Mouse (Mus musculus) midbrain, embryonic 14.5 days (tissue): ENCODE measurements around the gene Stoml1. TPM values are rescaled to one million over a fixed set of nuclear protein-coding genes. Genes with fewer than 3 reads are reported as not detected.
A peak's percentile ranks its signal among the peaks of the same experiment; 100 is the strongest.

Source experiments
- ATAC-seq: fragments of 200-750 bp; cut with Nextera tagmentation; 2 replicates; pipeline ENCODE4 v1.8.0; 2017; ENCODE audit warnings: moderate number of reproducible peaks, moderate library complexity; ENCODE audit not compliant: low FRiP score, low TSS enrichment
- DNase-seq: peaks from one replicate; pipeline ENCODE4 v3.0.0-alpha.2; 2015
- H3K27ac ChIP-seq: fragments of 300-500 bp; sonication (generic); replicated peaks from 2 replicates; pipeline ENCODE4 v1.5.1; 2014; ENCODE audit warnings: mild to moderate bottlenecking, low read depth, low read length, moderate library complexity
- H3K27me3 ChIP-seq: fragments of 300-500 bp; sonication (generic); 2 replicates; pipeline ENCODE4 v1.6.1; 2014; ENCODE audit warnings: low read length, control low read depth, mixed read lengths; ENCODE audit not compliant: control insufficient read depth, insufficient read depth
- H3K36me3 ChIP-seq: fragments of 300-500 bp; sonication (generic); 2 replicates; pipeline ENCODE4 v1.6.1; 2014; ENCODE audit warnings: low read length, control low read depth; ENCODE audit not compliant: control insufficient read depth, insufficient read depth
- H3K4me1 ChIP-seq: fragments of 300-500 bp; sonication (generic); 2 replicates; pipeline ENCODE4 v1.6.1; 2014; ENCODE audit warnings: mild to moderate bottlenecking, antibody characterized with exemption, low read length, control low read depth; ENCODE audit not compliant: control insufficient read depth, insufficient read depth
- H3K4me2 ChIP-seq: fragments of 300-500 bp; sonication (generic); 2 replicates; pipeline ENCODE4 v1.6.1; 2014; ENCODE audit warnings: mild to moderate bottlenecking, low read length, moderate library complexity
- H3K4me3 ChIP-seq: fragments of 300-500 bp; sonication (generic); replicated peaks from 2 replicates; pipeline ENCODE4 v1.5.1; 2014; ENCODE audit warnings: low read depth, low read length
- H3K9ac ChIP-seq: fragments of 300-500 bp; sonication (generic); replicated peaks from 2 replicates; pipeline ENCODE4 v1.6.1; 2014; ENCODE audit warnings: mild to moderate bottlenecking, low read length, moderate library complexity
- H3K9me3 ChIP-seq: fragments of 300-500 bp; sonication (generic); 2 replicates; pipeline ENCODE4 v1.6.1; 2016; ENCODE audit warnings: low read length, control low read depth, mixed read lengths; ENCODE audit not compliant: control insufficient read depth
- WGBS: fragments of 180-500 bp; shearing (Covaris S2); extraction: QIAGEN DNeasy Blood & Tissue Kit; methylation state at CpG from one replicate; pipeline ENCODE4 v1.1.7; 2014; 5-methylcytosine and 5-hydroxymethylcytosine counted together
- polyA plus RNA-seq: library from polyadenylated mRNA; unstranded; fragments of >200 nt; fragmentation: Nextera tagmentation; extraction: Ambion mirVana; gene quantifications from 2 replicates; pipeline ENCODE4 v1.2.1, GENCODE M21; 2014

The Stoml1 gene
- polyA plus RNA-seq, 1 experiment from 2014 or later, result 96.4 TPM

DNA sequence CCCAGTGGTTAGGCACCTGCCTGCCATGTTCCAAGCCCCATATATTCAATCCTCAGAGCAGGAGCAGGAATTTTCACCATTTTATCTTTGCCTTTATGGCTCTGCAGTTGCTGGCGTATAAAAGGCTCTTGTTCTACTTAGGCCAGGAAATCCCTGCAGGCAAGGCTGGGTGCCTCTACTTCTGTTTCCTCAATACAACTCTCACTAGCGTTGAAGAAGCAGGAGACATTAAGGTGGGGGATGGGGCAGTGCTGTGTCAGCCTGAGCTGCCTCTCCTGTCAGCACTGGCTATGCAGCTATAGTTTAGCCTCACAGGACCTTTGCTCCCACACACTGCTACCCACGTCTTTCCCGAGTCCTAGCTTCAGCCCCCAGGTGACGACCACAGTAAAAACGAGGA, 21.2 kb upstream of the Stoml1 start:
- no peak for ATAC-seq
- no peak for DNase-seq

DNA sequence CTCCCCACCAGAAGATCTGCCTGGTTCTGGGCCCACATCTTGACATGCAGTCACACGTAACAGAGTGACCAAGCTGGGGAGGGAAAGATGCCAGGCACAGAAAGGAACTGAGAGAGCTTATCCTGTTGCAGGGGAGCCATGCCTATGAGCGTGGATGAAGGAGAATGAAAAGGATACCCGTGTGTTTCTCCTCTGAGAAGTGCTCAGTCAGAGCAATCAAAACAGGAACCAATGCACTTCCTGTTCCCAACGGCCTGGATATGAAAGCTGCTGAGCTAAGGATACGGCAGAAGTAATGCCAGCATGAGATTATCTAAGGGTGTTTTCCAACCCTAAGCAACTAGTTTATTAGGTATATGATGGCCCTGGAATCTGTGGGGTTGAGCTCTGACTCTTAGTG, 20.6 kb upstream of the Stoml1 start:
- H3K4me2 ChIP-seq, result no peak overlapping the region
- no peaks in the 10 kb centered on the region for H3K27me3 ChIP-seq
- H3K4me1 ChIP-seq, result no peaks in the 10 kb centered on the region
- H3K9me3 ChIP-seq, result no peaks in the 10 kb centered on the region
- H3K27ac ChIP-seq, result no peak overlapping the region
- no peak for ATAC-seq
- no peak overlapping the region for H3K4me3 ChIP-seq
- WGBS, result 83% methylated on average over 5 of the region's 5 CpGs
- H3K9ac ChIP-seq, result no peak overlapping the region
- DNase-seq, result no peak
- peaks cover 3% of the 10 kb centered on the region; the same call in 1 of the 2 replicates for H3K36me3 ChIP-seq

More for the DNA sequence above, 21.2 kb upstream of the Stoml1 start:
- H3K36me3 ChIP-seq, result peaks cover 3% of the 10 kb centered on the region; the same call in 1 of the 2 replicates
- H3K9me3 ChIP-seq, result no peaks in the 10 kb centered on the region
- H3K27ac ChIP-seq, result no peak overlapping the region
- H3K4me3 ChIP-seq, result no peak overlapping the region
- WGBS, result 83% methylated on average over 6 of the region's 6 CpGs
- no peaks in the 10 kb centered on the region for H3K27me3 ChIP-seq
- no peak overlapping the region for H3K9ac ChIP-seq
- no peak overlapping the region for H3K4me2 ChIP-seq
- H3K4me1 ChIP-seq, result no peaks in the 10 kb centered on the region

DNA sequence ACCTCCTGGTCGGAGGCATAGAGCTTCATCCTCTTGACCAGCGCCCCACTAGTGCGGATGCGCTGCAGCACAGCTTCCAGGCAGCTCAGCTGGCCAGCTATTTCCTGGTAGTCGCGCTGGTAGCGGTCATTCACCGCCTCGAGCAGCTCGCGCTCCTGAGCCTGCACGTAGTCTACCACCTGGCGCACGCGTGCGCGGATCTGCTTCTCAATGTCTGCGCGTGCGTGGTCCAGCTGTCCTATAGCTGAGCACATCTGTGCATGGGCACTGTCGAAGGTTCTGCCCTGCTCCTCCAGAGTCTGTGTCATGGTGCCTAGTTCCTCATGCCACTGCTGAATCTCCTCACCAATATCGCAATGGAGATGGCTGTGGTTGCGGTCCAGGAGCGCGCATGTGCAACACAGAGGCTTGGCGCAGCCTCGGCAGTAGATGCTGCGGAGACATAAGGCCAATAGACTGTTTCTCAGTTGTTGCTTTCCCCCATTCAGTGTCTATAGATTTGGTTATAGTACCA, 18.4 kb upstream of the Stoml1 start:
- no peak overlapping the region for H3K9ac ChIP-seq
- H3K27me3 ChIP-seq, result no peaks in the 10 kb centered on the region
- ATAC-seq, result no peak
- H3K9me3 ChIP-seq, result no peaks in the 10 kb centered on the region
- no peak overlapping the region for H3K4me2 ChIP-seq
- no peak for DNase-seq
- 98% methylated on average over 28 of the region's 28 CpGs for WGBS
- no peaks in the 10 kb centered on the region for H3K4me1 ChIP-seq
- H3K27ac ChIP-seq, result no peak overlapping the region
- peaks cover 3% of the 10 kb centered on the region; the same call in 1 of the 2 replicates for H3K36me3 ChIP-seq
- no peak overlapping the region for H3K4me3 ChIP-seq

DNA sequence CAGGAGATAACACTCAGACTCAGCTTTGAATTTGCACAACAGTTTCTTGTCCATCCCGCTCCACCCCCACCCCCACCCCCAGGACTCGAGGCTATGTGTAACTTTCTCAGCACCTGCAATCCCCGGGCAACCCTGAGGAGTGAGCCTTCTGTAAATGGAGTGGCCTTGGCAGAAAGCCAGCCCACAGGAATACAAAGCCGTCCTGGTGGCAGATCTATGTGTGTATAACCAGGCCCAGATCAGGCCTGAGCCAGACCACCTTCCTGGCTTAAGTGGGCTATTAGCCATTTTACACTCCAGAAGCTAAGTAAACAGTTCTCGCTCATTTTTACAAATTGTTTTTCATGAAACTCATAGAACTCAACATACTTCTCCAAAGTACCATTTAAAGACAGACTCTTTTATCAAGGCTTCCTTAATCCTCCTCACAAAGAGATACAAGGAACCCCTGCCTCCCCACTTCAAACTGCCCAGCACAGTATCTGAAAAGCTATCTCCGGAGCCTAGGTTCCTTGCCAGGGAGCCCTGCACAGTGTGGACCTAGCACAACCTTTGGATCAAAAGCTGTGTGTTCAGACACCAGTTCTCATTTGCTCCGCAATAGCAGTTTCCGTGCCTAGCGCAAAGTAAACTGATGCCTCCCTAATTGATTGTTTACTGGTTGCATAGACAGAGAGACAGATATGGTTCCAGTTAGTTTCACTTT, 11.0 kb upstream of the Stoml1 start:
- ATAC-seq (no peak; the same call in 1 of the 2 replicates), DNase-seq (peak; percentile 75)
- Histone ChIP-seq H3K4me2 (no peak overlapping the region), H3K27ac (0 out of 2 replicates have a peak overlapping the region, but pooled peaks have one; percentile 14), H3K4me1 (peaks cover 4% of the 10 kb centered on the region; the same call in 1 of the 2 replicates), H3K9me3 (no peaks in the 10 kb centered on the region), H3K36me3 (no peaks in the 10 kb centered on the region), H3K27me3 (no peaks in the 10 kb centered on the region), H3K4me3 (no peak overlapping the region), H3K9ac (no peak overlapping the region)
- 49% methylated on average over 9 of the region's 9 CpGs for whole genome bisulfite sequencing

DNA sequence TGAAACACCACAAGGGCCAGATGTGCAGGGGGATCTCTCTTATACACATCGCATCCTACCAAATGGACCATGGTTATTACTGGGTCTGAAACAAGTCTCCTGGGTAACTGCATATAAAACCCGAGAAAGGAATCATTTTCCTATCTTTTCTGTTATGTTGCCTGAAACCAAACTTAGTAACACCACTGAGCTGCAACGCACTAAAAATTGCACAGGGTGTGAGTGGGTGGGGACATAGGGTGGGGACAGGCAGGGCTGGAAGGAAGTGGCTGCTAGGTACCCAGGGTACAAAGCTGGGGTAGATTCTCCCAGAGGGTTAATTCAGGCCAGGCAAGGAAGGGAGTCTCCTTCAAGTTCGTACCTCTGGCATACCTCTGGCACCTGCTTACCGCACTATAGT, 10.3 kb upstream of the Stoml1 start:
- Histone ChIP-seq H3K4me3 (no peak overlapping the region), H3K27me3 (no peaks in the 10 kb centered on the region), H3K9ac (no peak overlapping the region), H3K9me3 (no peaks in the 10 kb centered on the region), H3K36me3 (no peaks in the 10 kb centered on the region), H3K4me1 (peaks cover 8% of the 10 kb centered on the region; the same call in 1 of the 2 replicates), H3K27ac (no peak overlapping the region), H3K4me2 (no peak overlapping the region)
- DNase-seq (no peak), ATAC-seq (no peak)
- WGBS, result 90% methylated on average over 5 of the region's 5 CpGs

DNA sequence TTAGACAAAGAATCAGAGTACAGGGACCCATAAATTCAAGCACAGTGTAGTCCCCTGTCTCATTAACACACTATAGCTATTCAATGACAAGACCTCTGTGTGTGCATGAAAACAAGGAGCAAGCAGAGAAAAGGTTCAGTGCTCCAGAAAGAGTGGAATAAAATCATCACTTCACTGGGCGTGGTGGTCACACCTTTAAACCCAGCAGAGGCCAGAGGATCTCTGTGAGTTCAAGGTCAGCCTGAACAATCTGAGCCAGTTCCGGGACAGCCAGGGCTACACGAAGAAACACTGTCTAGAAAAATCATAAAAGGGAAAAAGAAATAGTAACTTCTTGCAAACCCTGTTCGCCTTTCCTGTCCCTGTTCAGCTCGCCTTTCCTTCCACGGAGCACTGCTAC, 9.3 kb upstream of the Stoml1 start:
- DNase-seq (no peak), ATAC-seq (no peak)
- WGBS, result 92% methylated on average over 6 of the region's 6 CpGs
- Histone ChIP-seq H3K9ac (no peak overlapping the region), H3K9me3 (no peaks in the 10 kb centered on the region), H3K4me3 (no peak overlapping the region), H3K36me3 (no peaks in the 10 kb centered on the region), H3K4me1 (peaks cover 8% of the 10 kb centered on the region; the same call in 1 of the 2 replicates), H3K27ac (no peak overlapping the region), H3K27me3 (no peaks in the 10 kb centered on the region), H3K4me2 (no peak overlapping the region)

DNA sequence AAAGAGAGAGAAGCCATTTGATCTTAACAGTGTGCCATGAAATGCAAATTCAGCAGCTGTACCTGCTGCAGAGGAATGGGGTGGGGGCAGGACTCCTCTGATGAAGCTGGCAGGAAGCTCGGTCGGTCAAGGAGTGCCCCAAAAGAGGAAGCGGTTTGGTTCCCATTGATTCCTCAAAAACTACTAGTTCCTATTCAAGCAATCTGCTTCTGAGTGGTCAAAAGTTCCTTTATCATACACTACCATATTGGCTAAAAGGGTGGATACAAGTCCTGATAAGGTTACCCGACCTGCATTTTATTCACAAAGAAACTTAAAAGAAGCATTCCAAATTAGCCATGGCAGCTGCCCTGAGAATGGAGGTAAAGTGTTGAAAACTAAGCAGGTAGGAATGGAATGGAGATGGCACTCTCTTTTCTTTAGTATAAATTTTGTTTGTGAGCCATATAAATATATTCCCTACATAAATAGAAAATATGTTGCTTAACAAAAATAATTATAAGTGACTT, 6.8 kb upstream of the Stoml1 start:
- no peak for DNase-seq
- H3K9me3 ChIP-seq, result no peaks in the 10 kb centered on the region
- no peak for ATAC-seq
- no peak overlapping the region for H3K9ac ChIP-seq
- 68% methylated on average over 4 of the region's 4 CpGs for WGBS
- no peaks in the 10 kb centered on the region for H3K27me3 ChIP-seq
- H3K4me1 ChIP-seq, result peaks cover 8% of the 10 kb centered on the region; the same call in 1 of the 2 replicates
- no peak overlapping the region for H3K27ac ChIP-seq
- no peak overlapping the region for H3K4me3 ChIP-seq
- H3K4me2 ChIP-seq, result no peak overlapping the region
- H3K36me3 ChIP-seq, result no peaks in the 10 kb centered on the region

DNA sequence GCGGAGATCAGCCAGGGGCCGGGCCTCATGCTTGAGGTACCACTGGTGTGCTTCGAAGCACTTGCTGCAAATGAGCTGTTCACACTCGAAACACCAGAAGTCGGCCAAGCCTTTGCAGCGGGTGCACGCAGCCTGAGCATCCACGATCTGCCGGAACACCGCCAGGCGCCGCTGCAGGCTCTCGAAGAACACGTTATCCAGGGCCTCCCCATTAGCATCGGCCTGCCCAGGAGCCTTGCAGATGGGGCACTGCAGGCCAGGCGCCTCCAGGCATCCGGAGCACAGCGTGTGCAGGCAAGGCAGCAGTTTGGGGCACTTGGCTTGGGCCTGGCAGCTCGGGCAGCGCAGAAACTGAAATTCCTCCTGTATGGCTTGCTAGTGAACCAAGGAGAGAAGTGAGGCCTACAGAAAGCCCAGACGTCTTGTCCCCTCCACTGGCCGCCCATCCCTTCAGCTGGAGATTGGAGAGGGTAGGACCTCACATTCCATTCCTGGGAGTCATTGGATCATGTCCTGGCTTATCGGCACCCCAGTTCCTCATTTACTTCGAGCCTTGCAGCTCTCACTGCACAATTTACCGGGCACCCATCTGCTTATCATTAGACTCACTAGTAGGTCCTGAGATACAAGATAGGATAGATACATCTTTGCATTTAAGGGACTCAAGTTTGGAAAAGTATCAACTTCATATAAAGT, 5.8 kb upstream of the Stoml1 start:
- DNase-seq (peak; percentile 89), ATAC-seq (peak; percentile 31; the same call in 1 of the 2 replicates)
- peak overlapping the region; percentile 47; the same call in 1 of the 2 replicates for H3K27ac ChIP-seq
- no peaks in the 10 kb centered on the region for H3K27me3 ChIP-seq
- H3K36me3 ChIP-seq, result no peaks in the 10 kb centered on the region
- peak overlapping the region; percentile 44 for H3K4me2 ChIP-seq
- peaks cover 6% of the 10 kb centered on the region; the same call in 1 of the 2 replicates for H3K4me1 ChIP-seq
- H3K4me3 ChIP-seq, result no peak overlapping the region
- peak overlapping the region; percentile 39 for H3K9ac ChIP-seq
- H3K9me3 ChIP-seq, result no peaks in the 10 kb centered on the region
- 14% methylated on average over 25 of the region's 25 CpGs for WGBS
